Mouse (Mus musculus) MEL (cell line): ENCODE measurements around the gene Omp. TPM values are rescaled to one million over a fixed set of nuclear protein-coding genes. Genes with fewer than 3 reads are reported as not detected.

ENCODE experiments used
- DNase-seq: peaks from one replicate; pipeline ENCODE4 v3.0.0; 2011; ENCODE audit warnings: low read depth, low spot score
- H3K27ac ChIP-seq: 2 replicates; pipeline ENCODE4 v1.5.1; 2012; ENCODE audit warnings: low read depth, mild to moderate bottlenecking, control low read depth, low read length, moderate library complexity; ENCODE audit not compliant: control insufficient read depth
- H3K27me3 ChIP-seq, 2 experiments: fragments of 150-350 bp in 1 of 2; sonication (generic) in 1 of 2; 2 replicates each; pipeline ENCODE4 v1.6.1; 2012; ENCODE audit warnings: low read length in 2 of 2, mild to moderate bottlenecking in 2 of 2, improper control_type of control experiment in 1 of 2, moderate library complexity in 1 of 2; ENCODE audit not compliant: insufficient read depth in 2 of 2, control insufficient read depth in 1 of 2
- H3K36me3 ChIP-seq, 2 experiments: 2 replicates each; pipeline ENCODE4 v1.6.1; 2012 to 2014; ENCODE audit warnings: low read length in 2 of 2, improper control_type of control experiment in 1 of 2, inconsistent platforms in 1 of 2, mild to moderate bottlenecking in 1 of 2; ENCODE audit not compliant: insufficient read depth in 2 of 2, control insufficient read depth in 1 of 2
- H3K4me1 ChIP-seq, 2 experiments: fragments of 150-350 bp in 1 of 2; sonication (generic) in 1 of 2; 2 replicates each; pipeline ENCODE4 v1.6.1; 2012; ENCODE audit warnings: low read length in 2 of 2, improper control_type of control experiment in 1 of 2, mild to moderate bottlenecking in 1 of 2; ENCODE audit not compliant: insufficient read depth in 2 of 2, control insufficient read depth in 1 of 2
- H3K4me3 ChIP-seq, 2 experiments: fragments of 150-350 bp in 1 of 2; sonication (generic) in 1 of 2; 2 replicates each; pipeline ENCODE4 v1.5.1; 2012; ENCODE audit warnings: low read depth in 2 of 2, low read length in 2 of 2, mild to moderate bottlenecking in 2 of 2, moderate library complexity in 2 of 2, control low read depth in 1 of 2, improper control_type of control experiment in 1 of 2; ENCODE audit not compliant: control insufficient read depth in 1 of 2, insufficient read depth in 1 of 2
- H3K79me2 ChIP-seq: 2 replicates; pipeline ENCODE4 v1.6.1; 2012; ENCODE audit warnings: mild to moderate bottlenecking, low read length, moderate library complexity; ENCODE audit not compliant: control insufficient read depth, poor library complexity, insufficient read depth
- H3K9ac ChIP-seq: 2 replicates; pipeline ENCODE4 v1.6.1; 2012; ENCODE audit warnings: low read depth, mild to moderate bottlenecking, control low read depth, low read length, moderate library complexity; ENCODE audit not compliant: control insufficient read depth, poor library complexity, severe bottlenecking
- H3K9me3 ChIP-seq: fragments of 150-350 bp; sonication (generic); replicated peaks from 2 replicates; pipeline ENCODE4 v1.6.1; 2012; ENCODE audit warnings: mild to moderate bottlenecking, low read length, improper control_type of control experiment, moderate library complexity; ENCODE audit not compliant: insufficient read depth
- CTCF ChIP-seq, 3 experiments: IDR thresholded peaks in 2 of 3; conservative IDR thresholded peaks in 1 of 3; 2 replicates each; pipeline ENCODE4 v1.5.1; 2011 to 2012; ENCODE audit warnings: low read length in 3 of 3, low read depth in 2 of 3, mild to moderate bottlenecking in 2 of 3, improper control_type of control experiment in 1 of 3, inconsistent platforms in 1 of 3, mixed read lengths in 1 of 3, moderate library complexity in 1 of 3; ENCODE audit not compliant: control insufficient read depth in 1 of 3, insufficient read depth in 1 of 3, poor library complexity in 1 of 3, severe bottlenecking in 1 of 3
- ELF1 ChIP-seq: IDR thresholded peaks from 2 replicates; pipeline ENCODE4 v1.6.1; 2014; ENCODE audit warnings: low read depth, mild to moderate bottlenecking, inconsistent platforms, low read length, improper control_type of control experiment, moderate library complexity
- GABPA ChIP-seq: IDR thresholded peaks from 2 replicates; pipeline ENCODE4 v1.6.1; 2012; ENCODE audit warnings: low read depth, mild to moderate bottlenecking, inconsistent platforms, low read length, improper control_type of control experiment, moderate library complexity
- JUND ChIP-seq: IDR thresholded peaks from 2 replicates; pipeline ENCODE4 v1.6.1; 2011; ENCODE audit warnings: low read depth, mild to moderate bottlenecking, improper control_type of control experiment, low read length
- KAT2A ChIP-seq: conservative IDR thresholded peaks from 2 replicates; pipeline ENCODE4 v1.6.1; 2012; ENCODE audit warnings: low read depth, low read length, improper control_type of control experiment, inconsistent platforms
- MAFK ChIP-seq: IDR thresholded peaks from 2 replicates; pipeline ENCODE4 v1.6.1; 2011; ENCODE audit warnings: low read depth, mild to moderate bottlenecking, low read length, improper control_type of control experiment, borderline replicate concordance
- MAX ChIP-seq: IDR thresholded peaks from 2 replicates; pipeline ENCODE4 v1.6.1; 2011; ENCODE audit warnings: low read length, improper control_type of control experiment
- MYC ChIP-seq: IDR thresholded peaks from 2 replicates; pipeline ENCODE4 v1.6.1; 2011; ENCODE audit warnings: low read depth, mild to moderate bottlenecking, low read length, improper control_type of control experiment, moderate library complexity
- NELFE ChIP-seq: IDR thresholded peaks from 2 replicates; pipeline ENCODE4 v1.6.1; 2011; ENCODE audit warnings: low read depth, low read length, improper control_type of control experiment
- POLR2AphosphoS2 ChIP-seq: IDR thresholded peaks from 2 replicates; pipeline ENCODE4 v1.6.1; 2011; ENCODE audit warnings: low read length, improper control_type of control experiment
- RAD21 ChIP-seq: IDR thresholded peaks from 2 replicates; pipeline ENCODE4 v1.6.1; 2011; ENCODE audit warnings: mild to moderate bottlenecking, low read depth, low read length, improper control_type of control experiment
- RCOR1 ChIP-seq: IDR thresholded peaks from 2 replicates; pipeline ENCODE4 v1.6.1; 2012; ENCODE audit warnings: low read depth, mild to moderate bottlenecking, inconsistent platforms, low read length, improper control_type of control experiment
- TAL1 ChIP-seq: IDR thresholded peaks from 2 replicates; pipeline ENCODE4 v1.6.1; 2012; ENCODE audit warnings: mild to moderate bottlenecking, inconsistent platforms, low read length, moderate library complexity, mixed read lengths
- TCF12 ChIP-seq: IDR thresholded peaks from 2 replicates; pipeline ENCODE4 v1.6.1; 2014; ENCODE audit warnings: low read depth, mild to moderate bottlenecking, inconsistent platforms, low read length, improper control_type of control experiment, moderate library complexity
- UBTF ChIP-seq: IDR thresholded peaks from 2 replicates; pipeline ENCODE4 v1.6.1; 2012; ENCODE audit warnings: low read depth, mild to moderate bottlenecking, inconsistent platforms, low read length, improper control_type of control experiment, moderate library complexity, borderline replicate concordance; ENCODE audit not compliant: insufficient read depth
- USF1 ChIP-seq: IDR thresholded peaks from 2 replicates; pipeline ENCODE4 v1.6.1; 2014; ENCODE audit warnings: low read depth, mild to moderate bottlenecking, inconsistent platforms, low read length, improper control_type of control experiment, moderate library complexity
- USF2 ChIP-seq, 2 experiments: IDR thresholded peaks; 2 replicates each; pipeline ENCODE4 v1.6.1; 2011 to 2012; ENCODE audit warnings: improper control_type of control experiment in 2 of 2, low read length in 2 of 2, borderline replicate concordance in 1 of 2, inconsistent platforms in 1 of 2, low read depth in 1 of 2, mild to moderate bottlenecking in 1 of 2; ENCODE audit not compliant: insufficient read depth in 1 of 2
- ZKSCAN1 ChIP-seq: IDR thresholded peaks from 2 replicates; pipeline ENCODE4 v1.6.1; 2012; ENCODE audit warnings: low read depth, mild to moderate bottlenecking, inconsistent platforms, low read length, improper control_type of control experiment, moderate library complexity
- ZMIZ1 ChIP-seq: IDR thresholded peaks from 2 replicates; pipeline ENCODE4 v1.6.1; 2012; ENCODE audit warnings: low read depth, mild to moderate bottlenecking, inconsistent platforms, low read length, improper control_type of control experiment, moderate library complexity
- polyA plus RNA-seq, 2 experiments: library from polyadenylated mRNA; stranded (reverse) in 1 of 2; unstranded in 1 of 2; fragments of >175 nt in 1 of 2; fragments of >200 nt in 1 of 2; gene quantifications; 2 replicates each; pipeline versions ENCODE4 v1.2.1 to v1.2.4; 2012; ENCODE audit warnings: low replicate concordance in 2 of 2, low read depth in 1 of 2; ENCODE audit not compliant: insufficient read length in 2 of 2, insufficient read depth in 1 of 2, missing spikeins in 1 of 2
- total RNA-seq: library from RNA; depleted of rRNA; stranded (reverse); fragments of 300-350 nt; gene quantifications from 2 replicates; pipeline ENCODE4 v1.2.3, GENCODE M21; 2012

Omp gene
- total and polyA plus RNA-seq, 3 experiments: 0.07 to 0.08 TPM; not detected in 1

- no peaks in the 10 kb centered on the region for H3K36me3 ChIP-seq
- no peak for TF ChIP-seq KAT2A
- TF ChIP-seq RCOR1: no peak
- no peak for TF ChIP-seq ELF1
- TF ChIP-seq MYC: no peak
- no peak for TF ChIP-seq POLR2AphosphoS2
- no peak for TF ChIP-seq MAX
- TF ChIP-seq CTCF (IDR thresholded peaks at IDR 0.05 in 2 of 3, conservative IDR thresholded peaks at IDR 0.05 in 1 of 3; ENCODE audit: control insufficient read depth in 1 of 3, insufficient read depth in 1 of 3, low read depth in 2 of 3, low read length in 3 of 3, poor library complexity in 1 of 3, severe bottlenecking in 1 of 3): no peak
- TF ChIP-seq UBTF: no peak
- TF ChIP-seq NELFE: no peak
- TF ChIP-seq MAFK: no peak
- TF ChIP-seq USF1: no peak
- no peak for TF ChIP-seq TCF12
- TF ChIP-seq USF2 (IDR thresholded peaks at IDR 0.05; ENCODE audit: borderline replicate concordance in 1 of 2, insufficient read depth in 1 of 2, low read depth in 1 of 2, low read length in 2 of 2): no peak
- no peak for TF ChIP-seq TAL1
- TF ChIP-seq ZKSCAN1: no peak
- no peak for TF ChIP-seq RAD21
- no peaks in the 10 kb centered on the region for H3K4me1 ChIP-seq
Measured at GRCm38 (mm10) chr7:98145842-98146446, 642 bp upstream of the Omp start.

GRCm38 (mm10) chr7:98142648-98143047, 2.7 kb downstream of the Omp start:
- Histone ChIP-seq H3K9me3 (no peaks in the 10 kb centered on the region), H3K36me3 (no peaks in the 10 kb centered on the region), H3K79me2 (no peaks in the 10 kb centered on the region), H3K27ac (no peak overlapping the region), H3K27me3 (no peaks in the 10 kb centered on the region; a peak in 1 of 4 replicates), H3K4me1 (no peaks in the 10 kb centered on the region), H3K4me3 (no peak overlapping the region), H3K9ac (no peak overlapping the region)
- TF ChIP-seq KAT2A: no peak
- TF ChIP-seq ZMIZ1: no peak
- TF ChIP-seq GABPA: no peak
- TF ChIP-seq NELFE: no peak
- TF ChIP-seq TCF12: no peak
- TF ChIP-seq TAL1: no peak
- TF ChIP-seq JUND: no peak
- no peak for DNase-seq

More at GRCm38 (mm10) chr7:98145842-98146446, 642 bp upstream of the Omp start:
- no peak overlapping the region for H3K27ac ChIP-seq
- no peaks in the 10 kb centered on the region for H3K9me3 ChIP-seq
- no peaks in the 10 kb centered on the region for H3K27me3 ChIP-seq
- H3K79me2 ChIP-seq: no peaks in the 10 kb centered on the region
- no peak overlapping the region for H3K4me3 ChIP-seq
- DNase-seq: no peak
- no peak overlapping the region for H3K9ac ChIP-seq
